Mouse (Mus musculus) R1 (cell line): Measurements from ENCODE around the gene Vmn1r204.
A peak's percentile ranks its signal among the peaks of the same experiment; 100 is the strongest.
"Not testable (repeated sequence)": the region's sequence is repeated elsewhere in the genome, so short reads cannot be mapped to it uniquely, and the experiment has no call there.

Experiments used
- DNase-seq: peaks from one replicate; pipeline ENCODE4 v3.0.0-alpha.2; 2018; ENCODE audit warnings: low read depth, low spot score

Gene Vmn1r204

GRCm38 (mm10) chr13:22552898-22553297 is at the start of gene Vmn1r204:
Vmn1r204 (plus strand) TSS chr13:22553198.
- DNase-seq = not testable (repeated sequence)

DNA sequence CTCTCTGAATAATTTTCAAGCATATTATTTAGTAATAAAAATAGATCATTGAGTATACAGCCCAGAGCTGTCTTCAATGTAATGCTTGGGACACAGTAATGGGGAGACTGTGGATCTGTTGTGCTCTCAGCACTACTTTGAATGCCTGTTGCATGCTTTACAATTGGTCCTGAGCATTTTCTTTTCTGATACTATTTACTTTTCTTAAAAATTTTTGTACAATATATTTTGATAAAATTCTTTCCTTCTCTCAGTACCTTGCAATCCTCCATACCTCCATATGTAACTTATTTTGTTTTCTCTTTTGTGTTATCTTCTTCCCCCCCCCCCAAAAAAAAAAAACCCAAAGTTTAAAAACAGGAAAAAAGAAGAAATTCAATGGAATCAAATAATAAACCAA is 47.7 kb upstream of the Vmn1r204 start, which contains the start of gene Vmn1r202:
Vmn1r202 (minus strand) TSS at position 101 of the 400 bp plus-strand sequence.
- no peak for DNase-seq

DNA sequence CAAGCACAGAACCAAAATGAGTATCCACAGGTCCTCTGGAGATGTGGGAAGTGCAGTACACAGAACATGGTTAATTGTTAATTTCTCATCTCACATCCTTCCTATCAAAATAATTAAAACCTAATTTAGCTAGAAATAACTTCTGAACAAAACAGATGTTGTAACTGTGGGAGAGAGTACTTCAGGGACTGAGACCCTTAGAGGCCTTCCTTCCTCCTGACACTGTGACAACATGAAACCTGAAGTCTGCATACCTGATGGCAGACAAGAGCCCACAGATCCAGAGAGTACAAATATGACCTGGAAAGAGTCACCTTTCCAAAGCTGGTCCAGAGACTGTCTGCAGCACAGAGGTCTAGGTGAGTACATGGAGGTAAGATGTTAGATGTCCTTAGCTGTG is 35.2 kb upstream of the Vmn1r204 start, which contains the start of gene Vmn1r203:
Vmn1r203 (plus strand) TSS at position 301 of the 400 bp plus-strand sequence.
- no peak for DNase-seq

GRCm38 (mm10) chr13:22574911-22575310 is 21.9 kb downstream of the Vmn1r204 start:
- peak; percentile 53 for DNase-seq

GRCm38 (mm10) chr13:22583336-22583735 is 30.3 kb downstream of the Vmn1r204 start:
- peak; percentile 55 for DNase-seq

- DNase-seq = no peak
Observed at GRCm38 (mm10) chr13:22592900-22593299, 39.9 kb downstream of the Vmn1r204 start, which contains the start of gene Vmn1r205. Vmn1r205 (minus strand) TSS chr13:22593000.
